In genomic region chr13:48869088-48869487, GRCm38 (mm10) we compare ENCODE assay signal across 8 mouse cellular contexts. TPM values are rescaled to one million over a fixed set of nuclear protein-coding genes. Genes with fewer than 3 reads are reported as not detected.
A peak's percentile ranks its signal among the peaks of the same experiment; 100 is the strongest.
DNase-seq lines count a peak whose midpoint lies in the region; ATAC-seq lines count a peak whose summit lies in the region.

No protein-coding gene starts in this region.

- no peak for DNase-seq in heart, adult 9 months (ENCODE audit: low spot score in 2 of 2)
- peak; percentile 44 for DNase-seq in brain, adult 2 months (ENCODE audit: low read depth, low spot score)
- no peak for DNase-seq in hindbrain, embryonic 11.5 days (ENCODE audit: low spot score)
- DNase-seq in frontal cortex, postnatal 36 days (ENCODE audit: low spot score in 2 of 2), result no peak
- DNase-seq in right cerebral cortex, postnatal 36 days (ENCODE audit: low spot score in 2 of 2), result no peak
- no peak for DNase-seq in spleen, adult 12 weeks (ENCODE audit: low spot score)

- 34% methylated on average over 5 of the region's 5 CpGs for WGBS in heart, embryonic 14.5 days
- WGBS in hindbrain, embryonic 11.5 days, result 18% methylated on average over 5 of the region's 5 CpGs
- 20% methylated on average over 5 of the region's 5 CpGs for WGBS in midbrain, embryonic 13.5 days

- no peaks in the 10 kb centered on the region for H3K9me3 ChIP-seq in heart, embryonic 14.5 days (ENCODE audit: control insufficient read depth, low read length)
- H3K9me3 ChIP-seq in hindbrain, embryonic 11.5 days (ENCODE audit: control insufficient read depth, low read length), result no peaks in the 10 kb centered on the region
- no peaks in the 10 kb centered on the region for H3K9me3 ChIP-seq in midbrain, embryonic 13.5 days

- H3K27me3 ChIP-seq in heart, embryonic 14.5 days (ENCODE audit: control insufficient read depth, insufficient read depth, low read length), result no peaks in the 10 kb centered on the region
- no peaks in the 10 kb centered on the region for H3K27me3 ChIP-seq in hindbrain, embryonic 11.5 days (ENCODE audit: control insufficient read depth, insufficient read depth, low read length)
- no peaks in the 10 kb centered on the region for H3K27me3 ChIP-seq in midbrain, embryonic 13.5 days

- no peak for ATAC-seq in heart, embryonic 14.5 days (ENCODE audit: insufficient number of reproducible peaks, insufficient read depth, low FRiP score, low read depth)
- ATAC-seq in hindbrain, embryonic 11.5 days (ENCODE audit: low FRiP score), result no peak
- no peak for ATAC-seq in midbrain, embryonic 13.5 days

- H3K36me3 ChIP-seq in heart, embryonic 14.5 days (ENCODE audit: control insufficient read depth, insufficient read depth, low read length), result no peaks in the 10 kb centered on the region
- H3K36me3 ChIP-seq in hindbrain, embryonic 11.5 days (ENCODE audit: control insufficient read depth, insufficient read depth, low read length), result no peaks in the 10 kb centered on the region
- no peaks in the 10 kb centered on the region for H3K36me3 ChIP-seq in midbrain, embryonic 13.5 days

- H3K4me1 ChIP-seq in heart, embryonic 14.5 days (ENCODE audit: control insufficient read depth in 2 of 2, insufficient read depth in 2 of 2, low read length in 2 of 2), result peaks cover 29 to 42% of the 10 kb centered on the region in 2 experiments
- peaks cover 12% of the 10 kb centered on the region for H3K4me1 ChIP-seq in hindbrain, embryonic 11.5 days (replicated peaks; ENCODE audit: control insufficient read depth, insufficient read depth, low read length)
- H3K4me1 ChIP-seq in midbrain, embryonic 13.5 days (replicated peaks), result peaks cover 64% of the 10 kb centered on the region

- H3K9ac ChIP-seq in heart, embryonic 14.5 days (ENCODE audit: low read length), result peak overlapping the region; percentile 97
- H3K9ac ChIP-seq in hindbrain, embryonic 11.5 days (ENCODE audit: low read depth, low read length), result peak overlapping the region; percentile 99
- H3K9ac ChIP-seq in midbrain, embryonic 13.5 days (replicated peaks), result peak overlapping the region; percentile 97

- H3K27ac ChIP-seq in heart, embryonic 14.5 days (replicated peaks in 1 of 2; ENCODE audit: control insufficient read depth in 1 of 2, insufficient read depth in 1 of 2, low read depth in 2 of 2, low read length in 2 of 2), result peak overlapping the region in 1 of 2 experiments; percentile 86; a peak in 1 of 4 replicates
- H3K27ac ChIP-seq in hindbrain, embryonic 11.5 days (ENCODE audit: low read depth, low read length), result no peak overlapping the region
- no peak overlapping the region for H3K27ac ChIP-seq in midbrain, embryonic 13.5 days

- peak overlapping the region; percentile 71 for H3K4me2 ChIP-seq in heart, embryonic 14.5 days (ENCODE audit: low read length)
- peak overlapping the region; percentile 71 for H3K4me2 ChIP-seq in hindbrain, embryonic 11.5 days (replicated peaks; ENCODE audit: low read depth, low read length)
- peak overlapping the region; percentile 82 for H3K4me2 ChIP-seq in midbrain, embryonic 13.5 days (replicated peaks)

- H3K4me3 ChIP-seq in heart, embryonic 14.5 days (ENCODE audit: control insufficient read depth in 1 of 2, insufficient read depth in 1 of 2, low read depth in 1 of 2, low read length in 2 of 2), result peak overlapping the region; percentile 88 to 92
- H3K4me3 ChIP-seq in hindbrain, embryonic 11.5 days (ENCODE audit: low read depth, low read length), result peak overlapping the region; percentile 96
- H3K4me3 ChIP-seq in midbrain, embryonic 13.5 days (replicated peaks), result peak overlapping the region; percentile 95

RNA-seq across cellular contexts. Expression of gene Phf2, which starts 1.8 kb away (rescaled TPM):
- 5.1 and 5.9 TPM in 2 replicates for polyA plus RNA-seq in heart, embryonic 14.5 days (2014; fragmentation: Nextera tagmentation; extraction: Ambion mirVana)
- 10.0 and 13.2 TPM in 2 replicates for polyA plus RNA-seq in hindbrain, embryonic 11.5 days (2014; fragmentation: Nextera tagmentation; extraction: Ambion mirVana)
- 10.6 and 12.0 TPM in 2 replicates for polyA plus RNA-seq in midbrain, embryonic 13.5 days (2015; fragmentation: Nextera tagmentation; extraction: Ambion mirVana)
